Mouse (Mus musculus) activated CD4-positive, CD25-positive, alpha-beta regulatory T cell, adult 4 months (primary cell): ENCODE data around the gene Ttc1. TPM values are rescaled to one million over a fixed set of nuclear protein-coding genes. Genes with fewer than 3 reads are reported as not detected.
A peak's percentile ranks its signal among the peaks of the same experiment; 100 is the strongest.

Experiments
- ATAC-seq: one replicate; pipeline ENCODE4 v1.8.0; 2017
- polyA plus RNA-seq, 2 experiments: library from polyadenylated mRNA; unstranded; fragments of 100-300 nt; shearing (Covaris generic); gene quantifications; one replicate each; pipeline ENCODE4 v1.2.1; 2017

The Ttc1 gene
- polyA plus RNA-seq, result 100 to 1,000 TPM in 1 of 2 experiments, 10 to 100 TPM in 1; 95.1 to 112 TPM

- peak; percentile 100 for ATAC-seq
These were observed at the start of gene Ttc1 for GRCm38 (mm10) chr11:43747233-43748226. Gene Ttc1 (minus strand): TSS chr11:43748008.

- no peak for ATAC-seq
These were observed 48.2 kb upstream of the Ttc1 start for GRCm38 (mm10) chr11:43795992-43796391.

GRCm38 (mm10) chr11:43790446-43790845 is 42.6 kb upstream of the Ttc1 start:
- ATAC-seq, result no peak

DNA sequence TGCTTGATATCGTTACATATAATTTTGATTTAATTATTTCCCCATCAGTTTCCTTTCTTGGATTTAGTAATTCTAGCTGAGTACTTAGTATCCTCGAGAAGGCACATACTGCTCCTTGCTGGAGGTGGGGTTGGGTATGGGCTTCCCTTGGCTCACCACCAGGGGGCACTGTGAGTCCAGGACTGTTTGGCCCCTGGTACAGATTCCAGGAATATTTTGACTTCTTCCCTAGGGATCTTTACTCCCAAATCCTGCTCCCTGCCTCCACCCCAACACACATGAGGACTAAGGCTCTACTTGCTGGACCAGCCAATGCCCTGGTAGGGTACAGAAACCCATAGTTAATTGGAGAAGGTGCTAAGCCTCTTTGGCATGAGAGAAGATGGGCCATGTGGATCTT is 36.0 kb upstream of the Ttc1 start:
- ATAC-seq, result no peak

- ATAC-seq, result no peak
These were observed 35.3 kb upstream of the Ttc1 start for GRCm38 (mm10) chr11:43783106-43783505.

DNA sequence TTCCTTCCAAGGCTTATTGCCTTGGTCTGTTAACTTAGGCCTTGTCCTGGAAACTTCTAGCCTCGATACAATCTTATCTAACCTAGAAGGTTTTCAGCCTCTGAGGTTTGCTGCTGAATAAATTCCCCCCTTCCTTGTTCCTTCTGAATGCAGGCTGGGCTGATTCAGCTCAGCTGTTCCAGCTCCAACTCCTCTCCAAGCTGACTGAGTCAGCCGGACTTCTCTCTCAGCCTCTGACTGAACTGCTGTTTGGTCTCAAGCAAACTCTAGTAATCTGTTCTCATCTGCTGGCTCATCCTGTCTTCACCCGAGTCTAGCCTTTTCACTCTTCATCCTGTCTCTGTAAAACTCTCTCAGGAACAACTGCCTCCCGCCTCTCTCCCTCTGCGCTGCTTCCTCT is 31.7 kb upstream of the Ttc1 start:
- no peak for ATAC-seq

DNA sequence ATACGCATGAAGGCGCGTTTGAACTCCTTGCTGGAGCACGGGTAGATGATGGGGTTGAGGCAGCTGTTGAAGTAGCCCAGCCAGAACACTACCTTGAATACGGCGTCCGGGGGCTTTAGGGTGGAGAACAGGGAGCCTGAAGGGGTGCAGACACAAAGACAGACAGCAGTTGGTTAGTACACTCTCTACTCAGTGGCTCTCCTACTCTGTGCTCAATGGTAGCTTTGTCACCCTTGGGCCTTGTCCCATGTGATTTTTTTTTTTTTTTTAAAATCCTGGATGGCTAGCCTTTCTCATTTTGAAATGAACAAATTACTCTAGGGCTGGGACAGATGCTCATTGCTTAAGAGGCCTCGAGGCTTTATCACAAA is 28.5 kb upstream of the Ttc1 start:
- ATAC-seq, result no peak

GRCm38 (mm10) chr11:43775469-43776323 is 27.9 kb upstream of the Ttc1 start:
- ATAC-seq, result no peak

- no peak for ATAC-seq
These were observed 25.9 kb upstream of the Ttc1 start for GRCm38 (mm10) chr11:43773725-43774124.

GRCm38 (mm10) chr11:43770110-43770509 is 22.3 kb upstream of the Ttc1 start:
- ATAC-seq, result no peak

DNA sequence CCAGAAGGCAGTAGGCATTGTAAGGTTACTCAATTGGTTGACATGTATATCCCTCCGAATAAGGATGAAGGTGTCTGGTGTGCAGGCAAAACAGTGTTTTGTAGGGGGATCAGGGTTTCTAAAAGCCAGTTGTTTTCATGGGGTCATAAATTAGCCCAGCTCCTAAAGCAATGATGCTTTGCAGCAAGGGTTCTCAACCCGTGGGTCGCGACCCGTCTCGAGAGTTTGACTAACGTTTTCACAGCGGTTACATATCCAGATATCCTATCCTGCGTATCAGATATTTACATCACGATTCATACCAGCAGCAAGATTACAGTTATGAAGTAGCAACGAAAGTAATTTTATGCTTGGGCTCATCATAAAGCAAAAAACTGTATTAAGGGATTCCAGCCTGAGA is 19.9 kb upstream of the Ttc1 start:
- ATAC-seq, result no peak

- peak; percentile 82 for ATAC-seq
These were observed 19.3 kb upstream of the Ttc1 start for GRCm38 (mm10) chr11:43766922-43767648.

DNA sequence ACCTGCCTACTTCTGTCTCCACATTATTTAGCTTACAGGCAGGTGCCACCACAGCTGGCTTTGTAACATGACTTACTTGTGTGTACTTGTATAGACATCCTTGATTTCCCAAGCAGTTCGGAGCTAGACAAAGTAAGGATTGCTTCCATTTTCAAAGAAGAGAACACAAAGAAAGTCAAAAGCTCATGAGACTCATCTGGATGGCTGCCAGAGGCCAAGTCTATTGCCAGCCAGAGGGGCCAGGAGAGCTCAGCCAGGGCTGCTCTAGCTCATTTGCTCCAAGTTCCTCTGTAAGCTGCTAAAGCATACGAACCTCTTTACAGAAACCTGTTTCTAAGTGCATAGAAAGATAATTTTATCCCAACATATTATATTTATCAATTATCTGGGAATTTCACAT is 10.6 kb upstream of the Ttc1 start:
- no peak for ATAC-seq

GRCm38 (mm10) chr11:43755411-43755810 is 7.6 kb upstream of the Ttc1 start:
- no peak for ATAC-seq

DNA sequence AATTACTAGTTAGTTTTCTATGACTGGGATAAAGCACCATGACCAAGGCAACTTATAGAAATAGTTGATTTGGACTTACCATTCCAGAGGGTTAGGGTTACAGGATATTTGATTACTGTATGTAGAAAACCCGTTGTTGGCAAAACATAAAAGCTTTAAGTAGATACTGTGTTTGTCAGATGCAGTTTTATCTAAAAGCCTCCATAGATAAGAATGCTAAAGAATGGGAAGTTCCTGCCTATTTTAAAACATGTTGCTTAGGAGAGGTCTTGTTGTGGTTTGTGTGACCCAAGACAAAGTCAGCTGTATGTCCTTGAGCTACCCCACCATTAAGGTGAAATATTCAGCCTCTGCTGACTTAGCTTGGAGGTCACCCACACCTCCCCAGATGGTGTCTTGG is 6.8 kb upstream of the Ttc1 start:
- ATAC-seq, result no peak

- no peak for ATAC-seq
These were observed 3.7 kb upstream of the Ttc1 start for GRCm38 (mm10) chr11:43751542-43751941.

- ATAC-seq, result peak; percentile 65
These were observed 19.0 kb downstream of the Ttc1 start for GRCm38 (mm10) chr11:43728737-43729301.

DNA sequence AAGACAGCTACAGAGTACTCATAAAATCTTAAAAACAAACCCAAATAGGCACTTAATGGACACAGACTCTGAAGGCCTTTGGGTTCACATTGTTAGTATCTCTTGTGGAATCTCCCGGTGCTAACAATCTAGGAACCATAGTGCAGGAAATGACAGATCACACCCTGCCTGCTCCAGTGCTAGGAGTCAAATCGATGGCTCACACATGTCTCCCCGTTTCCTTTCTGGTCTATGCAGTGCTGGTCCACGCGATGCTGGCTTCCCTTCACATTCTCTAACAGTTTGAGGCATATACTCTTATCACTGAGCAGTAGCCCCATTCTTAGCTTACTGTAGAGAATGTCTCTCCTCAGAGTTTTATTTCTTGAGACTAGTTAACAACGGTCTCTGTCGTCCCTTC is 20.0 kb downstream of the Ttc1 start:
- no peak for ATAC-seq

GRCm38 (mm10) chr11:43723411-43723810 is 24.4 kb downstream of the Ttc1 start:
- ATAC-seq, result no peak

GRCm38 (mm10) chr11:43712178-43712577 is 35.6 kb downstream of the Ttc1 start:
- no peak for ATAC-seq

DNA sequence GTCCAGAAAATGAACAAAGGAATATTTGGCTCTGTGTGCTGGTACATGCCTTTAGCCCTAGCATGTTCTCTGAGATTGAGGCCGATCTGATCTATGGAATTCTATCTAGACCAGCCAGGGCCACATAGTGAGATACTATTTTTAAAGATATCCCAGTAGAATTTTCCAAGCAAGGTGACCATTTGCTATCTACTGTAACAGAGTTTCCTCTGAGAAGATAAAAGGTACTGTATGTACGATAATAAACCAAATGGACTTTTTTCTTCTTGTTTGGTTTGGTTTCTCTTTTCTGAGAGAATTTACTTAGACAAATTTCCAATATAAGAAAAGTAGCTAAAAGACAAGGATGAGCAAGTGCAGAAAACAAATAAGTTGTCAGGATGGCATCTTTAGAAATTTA is 39.4 kb downstream of the Ttc1 start:
- no peak for ATAC-seq

DNA sequence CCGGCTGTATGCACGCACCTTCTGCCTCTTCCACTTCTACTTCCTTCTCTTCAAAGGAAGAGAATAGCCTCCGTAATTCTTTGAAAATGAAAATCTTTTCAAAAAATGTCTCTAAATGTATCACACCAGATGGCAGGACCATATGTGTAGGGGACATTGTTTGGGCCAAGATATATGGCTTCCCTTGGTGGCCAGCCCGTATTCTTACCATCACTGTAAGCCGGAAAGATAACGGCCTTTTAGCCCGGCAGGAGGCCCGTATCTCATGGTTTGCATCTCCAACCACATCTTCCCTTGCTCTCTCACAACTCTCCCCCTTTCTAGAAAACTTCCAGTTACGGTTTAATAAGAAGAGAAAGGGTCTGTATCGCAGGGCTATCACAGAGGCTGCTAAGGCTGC is 42.1 kb downstream of the Ttc1 start:
- ATAC-seq, result no peak
